Mouse (Mus musculus) heart, embryonic 10.5 days (tissue): ENCODE data around the gene Fkbp10. TPM values are rescaled to one million over a fixed set of nuclear protein-coding genes. Genes with fewer than 3 reads are reported as not detected.

Source experiments
- DNase-seq: peaks from one replicate; pipeline ENCODE4 v3.0.0-alpha.2; 2017; ENCODE audit warnings: low spot score
- H3K27ac ChIP-seq: fragments of 300-500 bp; sonication (generic); 2 replicates; pipeline ENCODE4 v1.5.1; 2016; ENCODE audit warnings: mild to moderate bottlenecking
- H3K27me3 ChIP-seq: fragments of 300-500 bp; sonication (generic); 2 replicates; pipeline ENCODE4 v1.6.1; 2016; ENCODE audit warnings: mild to moderate bottlenecking; ENCODE audit not compliant: poor library complexity, insufficient read depth, severe bottlenecking
- H3K36me3 ChIP-seq: fragments of 300-500 bp; sonication (generic); 2 replicates; pipeline ENCODE4 v1.6.1; 2016; ENCODE audit warnings: mild to moderate bottlenecking, moderate library complexity
- H3K4me1 ChIP-seq: fragments of 300-500 bp; sonication (generic); 2 replicates; pipeline ENCODE4 v1.6.1; 2016; ENCODE audit warnings: mild to moderate bottlenecking
- H3K4me3 ChIP-seq: fragments of 300-500 bp; sonication (generic); 2 replicates; pipeline ENCODE4 v1.5.1; 2016; ENCODE audit warnings: mild to moderate bottlenecking, moderate library complexity
- H3K9me3 ChIP-seq: fragments of 300-500 bp; sonication (generic); 2 replicates; pipeline ENCODE4 v1.6.1; 2016; ENCODE audit warnings: mild to moderate bottlenecking, moderate library complexity
- WGBS: fragments of 180-500 bp; shearing (Covaris S2); methylation state at CpG from one replicate; pipeline ENCODE4 v1.1.7; 2016; 5-methylcytosine and 5-hydroxymethylcytosine counted together
- polyA plus RNA-seq: library from polyadenylated mRNA; unstranded; fragments of >200 nt; fragmentation: Nextera tagmentation; extraction: Ambion mirVana; gene quantifications from 2 replicates; pipeline ENCODE4 v1.2.1, GENCODE M21; 2016

Fkbp10 gene
- polyA plus RNA-seq, 1 experiment from 2014 or later = 107 TPM

DNA sequence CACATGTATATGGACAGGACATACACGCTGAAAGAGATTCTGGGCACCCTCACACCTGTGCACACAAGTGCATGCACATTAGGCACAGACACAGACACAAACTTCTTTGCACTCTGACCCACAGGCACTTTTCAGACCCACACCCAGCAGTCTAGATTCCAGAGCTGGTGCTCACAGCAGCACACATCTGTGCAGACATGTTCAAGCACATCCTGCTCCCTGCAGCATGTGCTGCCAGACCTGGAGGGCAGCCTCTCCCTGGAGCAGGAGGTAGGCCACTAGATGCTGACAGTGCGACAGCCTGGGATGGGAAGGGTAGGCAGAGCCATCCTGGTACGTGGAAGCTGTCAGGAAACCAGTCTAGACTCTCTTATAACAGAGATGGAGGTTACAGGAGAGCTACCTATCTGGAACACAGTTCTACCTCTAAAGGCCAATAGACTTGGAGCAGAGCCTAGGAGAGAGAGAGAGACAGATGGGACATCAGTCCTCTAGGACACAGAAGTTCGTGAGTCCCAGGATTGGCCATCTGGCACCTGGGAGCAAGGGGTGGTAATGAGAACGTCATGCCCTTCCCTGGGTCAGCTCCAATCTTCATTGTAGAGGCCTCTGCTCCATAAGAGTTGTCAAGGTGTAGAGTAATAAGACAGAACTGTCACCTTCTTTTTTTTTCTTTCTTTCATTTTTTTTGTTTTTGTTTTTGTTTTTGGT lies 8.3 kb upstream of the Fkbp10 start:
- Histone ChIP-seq H3K27ac (peak overlapping the region; percentile 57; the same call in 1 of the 2 replicates), H3K36me3 (peaks cover 44% of the 10 kb centered on the region), H3K4me1 (peaks cover 62% of the 10 kb centered on the region), H3K27me3 (no peaks in the 10 kb centered on the region), H3K9me3 (no peaks in the 10 kb centered on the region), H3K4me3 (no peak overlapping the region)
- no peak for DNase-seq
- WGBS = 86% methylated on average over 5 of the region's 5 CpGs

DNA sequence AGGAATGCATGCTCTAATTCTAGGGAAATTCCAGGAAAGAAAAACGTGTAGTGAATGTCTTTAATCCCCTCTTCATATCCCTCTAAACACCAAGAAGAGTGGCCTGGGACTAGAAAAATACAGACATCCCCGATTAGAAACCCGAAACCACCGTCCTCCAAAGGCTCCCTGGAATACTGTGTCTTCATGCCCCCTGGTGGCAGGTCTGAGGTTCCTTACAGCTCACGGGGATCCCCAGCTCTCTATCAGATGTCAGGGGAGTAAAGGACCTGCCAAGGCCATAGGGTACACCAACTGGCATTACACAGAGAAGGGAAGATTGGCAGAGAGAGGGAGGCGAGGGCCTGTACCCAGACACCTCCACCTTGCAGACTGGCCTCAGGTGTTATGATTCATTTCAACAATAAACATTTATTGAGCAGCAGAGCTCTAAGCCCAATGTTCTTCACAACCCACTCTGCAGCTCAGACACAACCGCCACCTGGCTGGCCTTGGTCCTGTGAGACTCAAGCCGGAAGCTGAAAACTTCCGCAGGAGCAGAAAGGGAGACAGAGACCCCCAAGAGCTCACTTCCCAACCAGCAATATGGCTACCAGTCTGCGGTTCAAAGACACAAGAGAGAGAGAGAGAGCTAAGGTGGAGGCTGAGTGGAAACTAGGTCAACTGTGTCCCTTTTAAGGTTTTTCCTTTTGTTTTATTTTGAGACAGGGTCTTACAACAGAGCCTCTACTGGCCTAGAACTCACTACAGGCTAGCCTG lies 7.2 kb upstream of the Fkbp10 start:
- WGBS = 37% methylated on average over 10 of the region's 10 CpGs
- no peak overlapping the region for H3K4me3 ChIP-seq
- no peaks in the 10 kb centered on the region for H3K9me3 ChIP-seq
- peaks cover 62% of the 10 kb centered on the region for H3K4me1 ChIP-seq
- no peak for DNase-seq
- peak overlapping the region; percentile 11; the same call in 1 of the 2 replicates for H3K27ac ChIP-seq
- peaks cover 50% of the 10 kb centered on the region for H3K36me3 ChIP-seq
- H3K27me3 ChIP-seq = no peaks in the 10 kb centered on the region

DNA sequence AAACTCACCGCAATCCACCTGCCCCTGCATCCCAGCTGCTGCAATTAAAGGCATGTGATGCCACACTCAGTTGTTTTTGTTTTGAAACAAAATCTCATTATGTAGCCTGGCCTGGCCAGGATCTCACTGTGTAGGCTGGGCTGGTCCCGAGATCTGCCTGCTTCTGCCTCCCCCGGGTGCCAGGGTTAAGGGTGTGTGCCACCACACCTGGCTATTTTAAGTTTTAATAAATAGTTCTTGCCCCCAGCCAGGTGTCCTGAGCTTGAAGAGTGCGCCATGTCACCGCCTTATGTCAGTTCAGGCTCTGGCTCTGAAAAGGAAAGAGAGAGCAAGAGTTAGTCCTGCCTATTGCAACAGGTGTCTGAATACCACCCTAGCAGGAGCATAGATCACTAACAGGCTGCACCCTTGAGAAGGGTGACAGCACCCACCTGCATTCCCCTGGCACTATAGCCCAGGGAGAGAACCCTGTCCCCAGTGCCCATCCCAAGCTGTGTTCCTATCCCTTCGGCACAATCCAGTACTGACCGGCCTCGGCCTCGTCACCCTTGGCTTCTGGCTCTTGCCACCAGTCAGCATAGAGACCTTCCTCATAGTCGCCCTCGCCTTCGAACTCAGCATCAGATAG lies 6.5 kb upstream of the Fkbp10 start:
- peaks cover 62% of the 10 kb centered on the region for H3K4me1 ChIP-seq
- H3K36me3 ChIP-seq = peaks cover 50% of the 10 kb centered on the region

DNA sequence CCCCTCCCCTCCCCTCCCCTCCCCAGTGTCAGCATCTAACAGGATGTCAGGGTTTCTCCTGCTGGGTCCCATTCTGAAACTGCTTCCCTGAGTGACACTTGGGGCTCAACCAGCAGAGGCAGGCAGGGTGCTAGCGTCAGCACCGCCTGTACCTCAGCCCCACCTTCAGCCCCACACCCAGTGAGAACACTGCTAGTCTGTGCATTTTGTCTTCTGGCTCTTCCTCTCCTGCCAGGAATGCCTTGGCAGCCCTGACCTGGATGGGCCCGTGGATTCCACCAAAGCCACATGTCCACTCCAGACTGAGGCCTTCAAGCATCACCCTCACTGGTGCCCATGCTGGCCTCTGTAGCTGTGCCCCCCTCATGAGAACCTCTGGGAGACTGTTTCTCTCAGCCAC lies 5.8 kb upstream of the Fkbp10 start:
- 69% methylated on average over 3 of the region's 3 CpGs for WGBS
- H3K27ac ChIP-seq = no peak overlapping the region
- H3K4me3 ChIP-seq = no peak overlapping the region
- H3K27me3 ChIP-seq = no peaks in the 10 kb centered on the region
- H3K36me3 ChIP-seq = peaks cover 50% of the 10 kb centered on the region
- H3K4me1 ChIP-seq = peaks cover 62% of the 10 kb centered on the region
- no peaks in the 10 kb centered on the region for H3K9me3 ChIP-seq
- DNase-seq = no peak

More for the DNA sequence above, 6.5 kb upstream of the Fkbp10 start:
- Histone ChIP-seq H3K27me3 (no peaks in the 10 kb centered on the region), H3K9me3 (no peaks in the 10 kb centered on the region), H3K4me3 (no peak overlapping the region), H3K27ac (no peak overlapping the region)
- 92% methylated on average over 12 of the region's 12 CpGs for WGBS
- DNase-seq = no peak

DNA sequence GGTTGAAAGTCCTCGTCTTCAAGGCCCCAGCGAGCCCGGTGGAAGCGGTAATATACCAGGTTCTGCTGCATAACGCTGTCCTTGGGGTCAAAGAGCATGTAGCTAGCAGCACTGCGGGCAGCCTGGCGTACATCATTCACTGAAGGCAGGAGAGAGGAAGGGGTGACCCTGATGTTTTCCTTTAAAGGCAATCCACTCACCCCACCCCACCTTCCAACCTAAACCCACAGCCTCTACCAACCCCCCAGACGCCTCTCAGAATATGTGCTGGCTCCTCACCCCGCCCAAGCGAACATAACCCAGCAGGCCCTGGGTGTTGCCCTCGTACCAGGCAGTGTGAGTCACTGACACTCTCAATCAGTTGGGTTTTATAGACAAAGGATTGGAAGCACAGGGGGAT lies 3.8 kb upstream of the Fkbp10 start:
- DNase-seq = no peak
- peaks cover 76% of the 10 kb centered on the region for H3K4me1 ChIP-seq

DNA sequence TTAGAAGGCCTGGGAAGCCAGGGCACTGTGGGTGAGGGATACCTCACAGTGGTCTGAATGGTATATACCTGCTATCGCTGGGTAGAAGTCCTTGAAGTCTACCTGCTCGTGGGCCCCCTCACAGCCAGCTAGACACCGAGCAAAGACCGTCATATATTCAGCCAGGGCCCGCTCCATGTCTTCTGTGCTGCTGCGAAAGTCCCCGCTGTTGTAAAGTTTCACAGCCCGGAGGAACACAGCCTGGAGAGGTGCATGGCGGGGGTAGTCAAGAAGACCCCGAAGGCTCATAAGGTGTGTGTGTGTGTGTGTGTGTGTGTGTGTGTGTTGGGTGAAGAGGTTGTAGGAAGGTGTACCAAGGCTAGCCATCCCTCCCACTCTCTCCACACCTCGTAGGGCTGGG lies 2.0 kb upstream of the Fkbp10 start:
- H3K9me3 ChIP-seq = no peaks in the 10 kb centered on the region
- H3K36me3 ChIP-seq = peaks cover 38% of the 10 kb centered on the region
- H3K4me1 ChIP-seq = peaks cover 74% of the 10 kb centered on the region
- no peak for DNase-seq
- no peaks in the 10 kb centered on the region for H3K27me3 ChIP-seq
- 65% methylated on average over 11 of the region's 11 CpGs for WGBS
- H3K27ac ChIP-seq = peak overlapping the region; percentile 94
- H3K4me3 ChIP-seq = peak overlapping the region; percentile 70

More for the DNA sequence above, 3.8 kb upstream of the Fkbp10 start:
- Histone ChIP-seq H3K27ac (peak overlapping the region; percentile 94), H3K9me3 (no peaks in the 10 kb centered on the region), H3K36me3 (peaks cover 50% of the 10 kb centered on the region), H3K4me3 (peak overlapping the region; percentile 70), H3K27me3 (no peaks in the 10 kb centered on the region)
- WGBS = 62% methylated on average over 11 of the region's 11 CpGs

DNA sequence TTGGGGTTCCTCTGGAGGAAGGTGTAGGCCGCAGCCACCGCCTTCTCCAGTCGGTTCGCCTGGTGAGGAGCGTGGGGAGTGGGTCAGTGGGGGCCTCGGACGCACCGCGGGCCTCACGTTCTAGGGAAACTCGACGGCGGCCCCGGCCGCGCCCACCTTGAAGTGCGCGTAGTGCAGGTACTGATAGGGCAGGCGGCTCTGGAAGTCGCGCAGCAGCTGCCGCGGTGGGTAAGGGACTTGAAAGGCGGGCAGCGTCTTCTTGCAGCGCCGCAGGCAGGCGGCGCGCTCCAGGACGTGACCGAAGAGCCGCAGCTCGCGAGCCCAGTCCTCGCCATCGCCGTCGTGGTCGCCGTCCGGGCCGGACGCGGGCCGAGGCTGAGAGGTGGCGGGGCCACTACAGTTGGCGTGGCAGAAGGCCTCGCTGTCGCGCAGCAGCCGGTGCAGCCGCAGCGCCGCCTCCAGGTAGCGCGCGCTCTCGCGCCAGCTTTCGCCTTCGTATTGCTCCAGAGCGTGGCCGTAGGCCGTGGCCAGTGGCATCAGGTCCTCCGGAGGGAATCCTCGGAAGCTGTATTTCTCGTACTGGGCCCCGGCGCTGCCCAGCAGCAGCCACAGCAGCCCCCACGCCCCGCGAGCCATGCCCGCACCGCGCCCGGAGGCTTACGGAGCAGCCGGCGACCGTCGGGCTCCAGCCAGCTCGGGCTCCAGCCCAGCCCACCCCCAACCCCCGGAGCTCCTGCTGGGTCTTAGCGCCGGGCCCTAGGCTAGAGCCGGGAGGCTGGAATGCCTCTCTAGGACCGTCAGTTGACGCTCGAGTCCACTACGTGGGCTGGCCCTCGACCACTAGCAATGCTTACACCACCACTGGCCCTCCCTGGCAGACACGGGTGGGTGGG lies 1.2 kb upstream of the Fkbp10 start, which contains the start of gene P3h4:
Gene P3h4 (minus strand): TSS at position 816 of the 893 bp plus-strand sequence.
- H3K36me3 ChIP-seq = peaks cover 35% of the 10 kb centered on the region
- peaks cover 72% of the 10 kb centered on the region for H3K4me1 ChIP-seq
- 1% methylated on average over 93 of the region's 93 CpGs for WGBS
- peak within 1 kb of the TSS; percentile 70 for H3K4me3 ChIP-seq
- H3K27ac ChIP-seq = peak within 1 kb of the TSS; percentile 94
- DNase-seq = peak; percentile 97
- no peaks in the 10 kb centered on the region for H3K27me3 ChIP-seq
- H3K9me3 ChIP-seq = no peaks in the 10 kb centered on the region

DNA sequence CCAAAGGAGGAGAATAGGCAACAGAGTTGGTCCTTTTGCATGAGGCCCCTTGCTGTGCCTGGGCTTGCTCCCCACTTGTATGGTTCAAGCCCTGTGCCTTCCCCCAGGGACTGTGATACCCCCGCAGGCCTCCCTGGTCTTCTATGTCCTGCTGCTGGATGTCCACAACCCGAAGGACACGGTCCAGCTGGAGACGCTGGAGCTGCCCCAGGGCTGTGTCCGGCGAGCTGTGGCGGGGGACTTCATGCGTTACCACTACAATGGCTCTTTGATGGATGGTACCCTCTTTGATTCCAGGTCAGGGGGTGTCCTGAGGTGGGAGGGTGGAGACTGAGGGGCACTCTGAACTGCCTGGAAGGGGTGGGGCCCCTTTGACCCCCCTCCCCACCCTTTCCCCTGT lies 6.0 kb downstream of the Fkbp10 start:
- Histone ChIP-seq H3K9me3 (no peaks in the 10 kb centered on the region), H3K36me3 (peaks cover 52% of the 10 kb centered on the region), H3K27ac (no peak overlapping the region), H3K27me3 (no peaks in the 10 kb centered on the region), H3K4me1 (peaks cover 19% of the 10 kb centered on the region), H3K4me3 (no peak overlapping the region)
- DNase-seq = no peak
- 86% methylated on average over 8 of the region's 8 CpGs for WGBS

DNA sequence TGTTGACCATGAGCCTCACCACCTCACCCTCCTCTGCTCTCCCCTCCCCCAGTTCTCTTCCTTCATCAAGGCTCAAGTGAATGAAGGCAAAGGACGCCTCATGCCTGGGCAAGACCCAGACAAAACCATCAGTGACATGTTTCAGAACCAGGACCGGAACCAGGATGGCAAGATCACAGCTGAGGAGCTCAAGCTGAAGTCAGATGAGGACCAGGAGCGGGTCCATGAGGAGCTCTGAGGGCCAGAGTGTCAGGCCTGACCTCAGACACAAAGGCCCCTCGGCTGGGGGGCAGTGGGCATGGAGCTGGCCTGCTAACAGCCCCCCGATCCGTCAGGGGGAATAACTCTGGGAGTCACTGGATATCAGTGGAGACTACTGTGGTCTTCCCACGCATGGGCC lies 8.3 kb downstream of the Fkbp10 start:
- Histone ChIP-seq H3K27ac (no peak overlapping the region), H3K4me3 (no peak overlapping the region), H3K9me3 (no peaks in the 10 kb centered on the region), H3K27me3 (no peaks in the 10 kb centered on the region), H3K4me1 (peaks cover 15% of the 10 kb centered on the region), H3K36me3 (peaks cover 52% of the 10 kb centered on the region)
- no peak for DNase-seq
- 93% methylated on average over 7 of the region's 7 CpGs for WGBS

DNA sequence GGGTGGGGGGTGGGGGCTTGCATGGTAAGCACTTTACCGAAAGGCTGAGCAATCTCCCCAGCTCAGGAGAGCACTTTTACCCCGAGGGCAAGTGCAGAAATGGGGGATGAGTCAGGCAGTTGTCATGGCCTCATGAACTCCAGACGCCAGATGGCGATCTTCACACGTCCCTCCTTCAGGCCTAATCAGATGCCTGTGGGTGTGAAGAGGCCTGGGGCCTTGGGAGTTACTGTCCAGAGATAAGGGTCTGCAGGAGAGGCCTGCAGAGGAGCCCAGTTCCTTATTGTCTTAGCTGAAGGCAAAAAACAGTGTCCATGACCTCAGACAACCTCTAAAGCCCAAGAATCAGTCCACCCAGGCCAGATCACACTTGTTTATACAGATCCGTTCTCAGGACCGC lies 10.4 kb downstream of the Fkbp10 start:
- no peaks in the 10 kb centered on the region for H3K27me3 ChIP-seq
- peaks cover 34% of the 10 kb centered on the region for H3K4me1 ChIP-seq
- H3K4me3 ChIP-seq = no peak overlapping the region
- DNase-seq = peak; percentile 90
- 12% methylated on average over 7 of the region's 7 CpGs for WGBS
- peaks cover 59% of the 10 kb centered on the region for H3K36me3 ChIP-seq
- no peaks in the 10 kb centered on the region for H3K9me3 ChIP-seq
- H3K27ac ChIP-seq = peak overlapping the region; percentile 23; the same call in 1 of the 2 replicates

DNA sequence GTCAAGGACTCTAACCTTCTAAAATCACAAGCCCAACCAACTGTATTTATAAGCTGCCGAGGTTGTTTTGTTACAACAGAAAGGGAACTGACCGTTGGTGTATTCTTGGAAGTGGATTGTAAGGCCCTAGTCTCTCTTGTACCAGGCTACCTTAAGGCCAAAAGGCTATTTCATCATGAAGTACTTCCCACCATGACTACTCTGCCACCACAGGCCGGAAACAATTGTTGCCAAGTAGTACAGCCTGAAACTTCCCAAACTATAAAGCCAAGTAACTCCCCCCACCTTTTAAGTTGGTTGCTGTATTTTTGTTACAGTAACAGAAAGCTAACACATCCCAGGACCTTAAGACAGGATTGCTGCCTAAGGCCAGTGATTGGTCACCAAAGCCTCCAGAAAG lies 11.3 kb downstream of the Fkbp10 start:
- Histone ChIP-seq H3K27me3 (no peaks in the 10 kb centered on the region), H3K4me3 (no peak overlapping the region), H3K9me3 (no peaks in the 10 kb centered on the region), H3K4me1 (peaks cover 41% of the 10 kb centered on the region), H3K36me3 (peaks cover 56% of the 10 kb centered on the region), H3K27ac (no peak overlapping the region)
- no peak for DNase-seq
- 85% methylated on average over 3 of the region's 3 CpGs for WGBS

DNA sequence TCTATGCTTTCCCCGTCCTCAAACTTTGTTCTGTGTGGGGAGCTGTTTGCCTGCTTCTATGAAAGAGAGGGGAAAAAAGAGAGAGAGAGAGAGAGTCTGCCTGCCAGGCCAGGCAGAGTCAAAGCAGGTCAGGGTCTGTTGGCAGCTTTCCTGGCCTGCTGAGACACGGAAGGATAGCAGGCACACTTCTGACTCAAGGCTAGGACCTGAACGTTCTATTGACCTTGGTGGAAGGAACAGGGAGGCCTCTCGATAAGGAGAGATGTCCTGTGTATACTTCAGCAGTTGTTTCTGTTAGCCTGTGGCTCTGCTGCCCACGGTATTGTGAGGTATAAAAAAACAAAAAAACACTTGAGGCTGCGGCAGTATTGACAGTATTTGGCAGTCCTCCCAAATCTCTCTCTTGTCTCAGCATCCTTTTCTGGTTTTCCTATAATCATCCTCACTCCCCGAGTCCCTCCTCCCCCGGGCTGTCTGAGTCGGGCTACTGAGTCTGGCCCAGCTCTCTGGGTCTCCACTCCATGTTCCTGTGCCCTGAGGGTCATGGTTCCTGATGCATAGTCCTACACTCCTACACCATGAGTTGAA lies 13.2 kb downstream of the Fkbp10 start:
- Histone ChIP-seq H3K4me3 (no peak overlapping the region), H3K9me3 (no peaks in the 10 kb centered on the region), H3K27me3 (no peaks in the 10 kb centered on the region), H3K36me3 (peaks cover 49% of the 10 kb centered on the region), H3K27ac (peak overlapping the region; percentile 57; the same call in 1 of the 2 replicates), H3K4me1 (peaks cover 46% of the 10 kb centered on the region)
- 59% methylated on average over 9 of the region's 9 CpGs for WGBS
- DNase-seq = no peak
